Mouse (Mus musculus) embryo, embryonic 10.5 days (tissue): ENCODE data around the gene Asz1.

Experiments
- DNase-seq: peaks from one replicate; pipeline ENCODE4 v3.0.0-alpha.2; 2015; ENCODE audit warnings: low spot score

Gene Asz1

GRCm38 (mm10) chr6:18108934-18109333 lies at the start of gene Asz1:
Gene Asz1, minus strand, starts transcription at chr6:18109061.
- DNase-seq: no peak

- no peak for DNase-seq
These were observed 44.2 kb upstream of the Asz1 start for GRCm38 (mm10) chr6:18153031-18153430.

GRCm38 (mm10) chr6:18135246-18135645 lies 26.4 kb upstream of the Asz1 start:
- peak; percentile 10 for DNase-seq

- DNase-seq: no peak
These were observed 19.2 kb upstream of the Asz1 start for GRCm38 (mm10) chr6:18128059-18128458.

- DNase-seq: no peak
These were observed 18.5 kb upstream of the Asz1 start for GRCm38 (mm10) chr6:18127206-18127983.

GRCm38 (mm10) chr6:18096861-18097260 lies 12.0 kb downstream of the Asz1 start:
- DNase-seq: no peak

GRCm38 (mm10) chr6:18089098-18089497 lies 19.8 kb downstream of the Asz1 start:
- DNase-seq: no peak

- DNase-seq: peak; percentile 68
These were observed 21.6 kb downstream of the Asz1 start for GRCm38 (mm10) chr6:18087160-18087804.

- DNase-seq: peak; percentile 74
These were observed 30.2 kb downstream of the Asz1 start for GRCm38 (mm10) chr6:18078615-18079014.

GRCm38 (mm10) chr6:18076986-18077385 lies 31.9 kb downstream of the Asz1 start:
- no peak for DNase-seq

GRCm38 (mm10) chr6:18076577-18076976 lies 32.3 kb downstream of the Asz1 start:
- no peak for DNase-seq

GRCm38 (mm10) chr6:18057899-18058298 lies 51.0 kb downstream of the Asz1 start:
- DNase-seq: no peak

- DNase-seq: peak; percentile 12
These were observed 57.2 kb downstream of the Asz1 start for GRCm38 (mm10) chr6:18051702-18052101.

GRCm38 (mm10) chr6:18044299-18044698 lies 64.6 kb downstream of the Asz1 start:
- no peak for DNase-seq

GRCm38 (mm10) chr6:18043172-18043571 lies 65.7 kb downstream of the Asz1 start:
- no peak for DNase-seq

GRCm38 (mm10) chr6:18032271-18032670 lies 76.6 kb downstream of the Asz1 start:
- no peak for DNase-seq

- no peak for DNase-seq
These were observed 77.3 kb downstream of the Asz1 start for GRCm38 (mm10) chr6:18031509-18032010.

GRCm38 (mm10) chr6:18030868-18031508 lies 77.9 kb downstream of the Asz1 start:
- DNase-seq: peak; percentile 19

- peak; percentile 45 for DNase-seq
These were observed 78.9 kb downstream of the Asz1 start, which contains the start of gene Wnt2 for GRCm38 (mm10) chr6:18029746-18030656. Gene Wnt2, minus strand, starts transcription at chr6:18030585.

GRCm38 (mm10) chr6:18024133-18024794 lies 84.6 kb downstream of the Asz1 start:
- no peak for DNase-seq

- no peak for DNase-seq
These were observed 95.5 kb downstream of the Asz1 start for GRCm38 (mm10) chr6:18013346-18013745.
